Mouse (Mus musculus): ENCODE measurements around the gene Rimbp3. TPM values are rescaled to one million over a fixed set of nuclear protein-coding genes. Genes with fewer than 3 reads are reported as not detected.

Rimbp3 gene
- total and polyA plus RNA-seq, 3 experiments = 0.06 to 0.34 TPM; not detected in 1

- H3K9ac ChIP-seq (ENCODE audit: insufficient read depth, low read depth) = no peak overlapping the region
- H3K27ac ChIP-seq (ENCODE audit: insufficient read depth, low read depth) = no peak overlapping the region
- in situ Hi-C loops (cut with MboI; ENCODE audit: low pct_ligation_motif_present, low pct_unique_long_range_greater_than_20kb, low sequenced_read_pairs) = no loop called here
- no peak for TF ChIP-seq ETS1 (conservative IDR thresholded peaks at IDR 0.05; ENCODE audit: low read depth, low read length)
- no peak for TF ChIP-seq NELFE (IDR thresholded peaks at IDR 0.05; ENCODE audit: low read depth, low read length)
- no peak for TF ChIP-seq ELF1 (IDR thresholded peaks at IDR 0.05; ENCODE audit: low read depth, low read length)
- no peak for TF ChIP-seq MXI1 (IDR thresholded peaks at IDR 0.05; ENCODE audit: low read depth, low read length)
- TF ChIP-seq MEF2A (IDR thresholded peaks at IDR 0.05; ENCODE audit: borderline replicate concordance, low read depth, low read length) = no peak
- no peak for TF ChIP-seq UBTF (IDR thresholded peaks at IDR 0.05; ENCODE audit: low read depth, low read length)
- TF ChIP-seq JUND (conservative IDR thresholded peaks at IDR 0.05; ENCODE audit: low read depth, low read length) = no peak
- no peak for TF ChIP-seq HCFC1 (IDR thresholded peaks at IDR 0.05; ENCODE audit: low read depth, low read length)
- no peak for TF ChIP-seq E2F4 (IDR thresholded peaks at IDR 0.05; ENCODE audit: insufficient replicate concordance, low read depth, low read length)
- no peak for TF ChIP-seq SIN3A (IDR thresholded peaks at IDR 0.05; ENCODE audit: low read length)
- TF ChIP-seq KAT2A (IDR thresholded peaks at IDR 0.05; ENCODE audit: insufficient replicate concordance, low read length) = no peak
- TF ChIP-seq USF1 (IDR thresholded peaks at IDR 0.05; ENCODE audit: low read depth, low read length) = no peak
- TF ChIP-seq ZMIZ1 (IDR thresholded peaks at IDR 0.05; ENCODE audit: low read depth, low read length) = no peak
- H3K9me3 ChIP-seq (replicated peaks; ENCODE audit: low read length) = no peaks in the 10 kb centered on the region
- DNase-seq (ENCODE audit: extremely low read depth) = no peak
- H3K4me3 ChIP-seq (replicated peaks in 1 of 3; ENCODE audit: low read depth in 2 of 3, low read length in 2 of 3, poor library complexity in 1 of 3) = no peak overlapping the region
- dilution Hi-C loops (cut with MboI; ENCODE audit: extremely low pct_ligation_motif_present, extremely low pct_unique_long_range_greater_than_20kb, low sequenced_read_pairs) = no loop called here
- no peaks in the 10 kb centered on the region for H3K27me3 ChIP-seq (replicated peaks)
- peaks cover 66 to 93% of the 10 kb centered on the region in 2 experiments for H3K36me3 ChIP-seq (replicated peaks in 1 of 2; ENCODE audit: control insufficient read depth in 1 of 2, insufficient read depth in 1 of 2, low read length in 1 of 2)
- H3K79me2 ChIP-seq (replicated peaks; ENCODE audit: control insufficient read depth, extremely low read depth, insufficient read depth, poor library complexity, severe bottlenecking) = peaks cover 85% of the 10 kb centered on the region
- H3K4me2 ChIP-seq (ENCODE audit: insufficient read depth, low read depth, poor library complexity, severe bottlenecking) = no peak overlapping the region
- peaks cover 0 to 12% of the 10 kb centered on the region in 2 experiments; a peak in 2 of 4 replicates for H3K4me1 ChIP-seq (ENCODE audit: control insufficient read depth in 1 of 2, insufficient read depth in 2 of 2)
These were observed 41.2 kb upstream of the Rimbp3 start for GRCm38 (mm10) chr16:17167179-17167578.

GRCm38 (mm10) chr16:17168049-17168448 is 40.4 kb upstream of the Rimbp3 start:
- dilution Hi-C loops (cut with MboI; ENCODE audit: extremely low pct_ligation_motif_present, extremely low pct_unique_long_range_greater_than_20kb, low sequenced_read_pairs) (no loop called here), in situ Hi-C loops (cut with MboI; ENCODE audit: low pct_ligation_motif_present, low pct_unique_long_range_greater_than_20kb, low sequenced_read_pairs) (no loop called here)
- no peak overlapping the region for H3K4me3 ChIP-seq (replicated peaks in 1 of 3; ENCODE audit: low read depth in 2 of 3, low read length in 2 of 3, poor library complexity in 1 of 3)
- peaks cover 85% of the 10 kb centered on the region for H3K79me2 ChIP-seq (replicated peaks; ENCODE audit: control insufficient read depth, extremely low read depth, insufficient read depth, poor library complexity, severe bottlenecking)
- H3K36me3 ChIP-seq (replicated peaks in 1 of 2; ENCODE audit: control insufficient read depth in 1 of 2, insufficient read depth in 1 of 2, low read length in 1 of 2) = peaks cover 68 to 94% of the 10 kb centered on the region in 2 experiments
- TF ChIP-seq ZNF384 (IDR thresholded peaks at IDR 0.05; ENCODE audit: low read depth, low read length) (no peak), POLR2AphosphoS2 (IDR thresholded peaks at IDR 0.05; ENCODE audit: low read depth, low read length) (no peak), MAX (IDR thresholded peaks at IDR 0.05; ENCODE audit: low read length) (no peak), ZC3H11A (IDR thresholded peaks at IDR 0.05; ENCODE audit: low read depth, low read length) (no peak), ZMIZ1 (IDR thresholded peaks at IDR 0.05; ENCODE audit: low read depth, low read length) (no peak), JUND (conservative IDR thresholded peaks at IDR 0.05; ENCODE audit: low read depth, low read length) (no peak), MXI1 (IDR thresholded peaks at IDR 0.05; ENCODE audit: low read depth, low read length) (no peak), KAT2A (IDR thresholded peaks at IDR 0.05; ENCODE audit: insufficient replicate concordance, low read length) (no peak), JUN (IDR thresholded peaks at IDR 0.05; ENCODE audit: insufficient read depth, low read depth, low read length) (no peak), TCF12 (IDR thresholded peaks at IDR 0.05; ENCODE audit: low read depth, low read length) (no peak), CTCF (conservative IDR thresholded peaks at IDR 0.05 in 1 of 2, IDR thresholded peaks at IDR 0.05 in 1 of 2; ENCODE audit: low read depth in 2 of 2, low read length in 2 of 2) (no peak), ZKSCAN1 (IDR thresholded peaks at IDR 0.05; ENCODE audit: borderline replicate concordance, low read depth, low read length) (no peak)
- no peak overlapping the region for H3K27ac ChIP-seq (ENCODE audit: insufficient read depth, low read depth)
- H3K9ac ChIP-seq (ENCODE audit: insufficient read depth, low read depth) = no peak overlapping the region
- peaks cover 0 to 12% of the 10 kb centered on the region in 2 experiments; a peak in 2 of 4 replicates for H3K4me1 ChIP-seq (ENCODE audit: control insufficient read depth in 1 of 2, insufficient read depth in 2 of 2)
- H3K4me2 ChIP-seq (ENCODE audit: insufficient read depth, low read depth, poor library complexity, severe bottlenecking) = no peak overlapping the region
- H3K9me3 ChIP-seq (replicated peaks; ENCODE audit: low read length) = no peaks in the 10 kb centered on the region
- H3K27me3 ChIP-seq (replicated peaks) = no peaks in the 10 kb centered on the region
- no peak for DNase-seq (ENCODE audit: extremely low read depth)
